In genomic region chr1:151677975-151678374, GRCm38 (mm10) we compare ENCODE assay signal across 14 mouse cellular contexts.
DNase-seq lines count a peak whose midpoint lies in the region; ATAC-seq lines count a peak whose summit lies in the region.
"Had no signal": no experiment of that assay in that cellular context is flagged by ENCODE, and none has a peak within 500 bp of the region (broad histone marks: within the 10 kb centered on the region; RNA-seq: fewer than 3 reads in every experiment).

No protein-coding gene starts in this region.

- peak overlapping the region; percentile 73 for H3K27ac ChIP-seq in heart, embryonic 12.5 days (ENCODE audit: poor library complexity, severe bottlenecking)
- peak overlapping the region; percentile 92 for H3K27ac ChIP-seq in heart, embryonic 16.5 days (ENCODE audit: low read length)
- H3K27ac ChIP-seq in hindbrain, embryonic 11.5 days (ENCODE audit: low read depth, low read length): no peak overlapping the region
- H3K27ac ChIP-seq: hindbrain, postnatal 0 days; limb, embryonic 13.5 days; macrophage; midbrain, embryonic 15.5 days; neural tube, embryonic 12.5 days had no signal

- no peaks in the 10 kb centered on the region for H3K36me3 ChIP-seq in heart, embryonic 12.5 days
- H3K36me3 ChIP-seq in heart, embryonic 16.5 days (ENCODE audit: control insufficient read depth, insufficient read depth): no peaks in the 10 kb centered on the region
- no peaks in the 10 kb centered on the region for H3K36me3 ChIP-seq in hindbrain, embryonic 11.5 days (ENCODE audit: control insufficient read depth, insufficient read depth, low read length)
- H3K36me3 ChIP-seq: limb, embryonic 13.5 days; midbrain, embryonic 15.5 days; neural tube, embryonic 12.5 days had no signal

- WGBS in heart, embryonic 12.5 days: 57% methylated on average over 4 of the region's 4 CpGs
- 52% methylated on average over 4 of the region's 4 CpGs for WGBS in heart, embryonic 16.5 days
- WGBS in hindbrain, embryonic 11.5 days: 88% methylated on average over 4 of the region's 4 CpGs

- H3K9ac ChIP-seq in heart, embryonic 12.5 days: no peak overlapping the region
- H3K9ac ChIP-seq in heart, embryonic 16.5 days (ENCODE audit: low read length): peak overlapping the region; percentile 20; the same call in 1 of the 2 replicates
- no peak overlapping the region for H3K9ac ChIP-seq in hindbrain, embryonic 11.5 days (ENCODE audit: low read depth, low read length)
- H3K9ac ChIP-seq: limb, embryonic 13.5 days; midbrain, embryonic 15.5 days; neural tube, embryonic 12.5 days had no signal

- H3K9me3 ChIP-seq in heart, embryonic 12.5 days (replicated peaks): no peaks in the 10 kb centered on the region
- no peaks in the 10 kb centered on the region for H3K9me3 ChIP-seq in heart, embryonic 16.5 days (replicated peaks; ENCODE audit: control insufficient read depth, low read length)
- H3K9me3 ChIP-seq in hindbrain, embryonic 11.5 days (ENCODE audit: control insufficient read depth, low read length): no peaks in the 10 kb centered on the region
- H3K9me3 ChIP-seq: limb, embryonic 13.5 days; midbrain, embryonic 15.5 days; neural tube, embryonic 12.5 days had no signal

- H3K27me3 ChIP-seq in heart, embryonic 12.5 days (replicated peaks): no peaks in the 10 kb centered on the region
- no peaks in the 10 kb centered on the region for H3K27me3 ChIP-seq in heart, embryonic 16.5 days (ENCODE audit: control insufficient read depth, insufficient read depth, low read length)
- no peaks in the 10 kb centered on the region for H3K27me3 ChIP-seq in hindbrain, embryonic 11.5 days (ENCODE audit: control insufficient read depth, insufficient read depth, low read length)
- H3K27me3 ChIP-seq: CH12.LX; limb, embryonic 13.5 days; midbrain, embryonic 15.5 days; neural tube, embryonic 12.5 days had no signal

- no peak for DNase-seq in heart, postnatal 25 days (ENCODE audit: low spot score)
- peak; percentile 74 for DNase-seq in 3134 (ENCODE audit: extremely low read depth, insufficient read length, low spot score)
- DNase-seq in Muller cell, postnatal 12 days (ENCODE audit: inconsistent ontology term): peak; percentile 93
- DNase-seq in cerebellum, postnatal 10 days: no peak
- no peak for DNase-seq in hindbrain, embryonic 11.5 days (ENCODE audit: low spot score)
- DNase-seq: cerebellum, adult 18-20 months had no signal

- H3K4me2 ChIP-seq in heart, embryonic 12.5 days: no peak overlapping the region
- H3K4me2 ChIP-seq in heart, embryonic 16.5 days (ENCODE audit: low read depth, low read length): 0 out of 2 replicates have a peak overlapping the region, but pooled peaks have one; percentile 0
- no peak overlapping the region for H3K4me2 ChIP-seq in hindbrain, embryonic 11.5 days (replicated peaks; ENCODE audit: low read depth, low read length)
- H3K4me2 ChIP-seq: limb, embryonic 13.5 days; midbrain, embryonic 15.5 days; neural tube, embryonic 12.5 days had no signal

- H3K4me1 ChIP-seq in heart, embryonic 12.5 days (replicated peaks): peaks cover 26% of the 10 kb centered on the region
- H3K4me1 ChIP-seq in heart, embryonic 16.5 days (ENCODE audit: control insufficient read depth, insufficient read depth, low read length): peaks cover 23% of the 10 kb centered on the region
- no peaks in the 10 kb centered on the region for H3K4me1 ChIP-seq in hindbrain, embryonic 11.5 days (replicated peaks; ENCODE audit: control insufficient read depth, insufficient read depth, low read length)
- H3K4me1 ChIP-seq: midbrain, embryonic 15.5 days; neural tube, embryonic 12.5 days had no signal

- H3K4me3 ChIP-seq in heart, embryonic 12.5 days: no peak overlapping the region
- no peak overlapping the region for H3K4me3 ChIP-seq in heart, embryonic 16.5 days (ENCODE audit: low read length)
- H3K4me3 ChIP-seq in hindbrain, embryonic 11.5 days (ENCODE audit: low read depth, low read length): no peak overlapping the region
- H3K4me3 ChIP-seq: limb, embryonic 13.5 days; midbrain, embryonic 15.5 days; neural tube, embryonic 12.5 days had no signal

- no peak for ATAC-seq in heart, embryonic 12.5 days (ENCODE audit: insufficient number of reproducible peaks, low FRiP score)
- ATAC-seq in heart, embryonic 16.5 days (replicated peaks; ENCODE audit: extremely low read depth, insufficient read depth, low FRiP score): no peak
- ATAC-seq in hindbrain, embryonic 11.5 days (ENCODE audit: low FRiP score): no peak
- ATAC-seq: hindbrain, postnatal 0 days; midbrain, embryonic 15.5 days had no signal

- intact Hi-C loops in heart, postnatal 25 days (cut with DNase I): no loop called here

Comparison
In these comparisons a context has a peak if more than half of its experiments do, and no peak if none do; other contexts are left out.
1. DNase-seq: peak in 3134 (single experiment) and Muller cell, postnatal 12 days (single experiment); none in heart, postnatal 25 days (single experiment), cerebellum, postnatal 10 days (0 of 2) and hindbrain, embryonic 11.5 days (single experiment).